Mouse (Mus musculus) kidney, adult 10 weeks (tissue): ENCODE measurements around the gene Gm5615. TPM values are rescaled to one million over a fixed set of nuclear protein-coding genes. Genes with fewer than 3 reads are reported as not detected.

ENCODE experiments used
- polyA plus RNA-seq: library from polyadenylated mRNA; stranded (reverse); fragments of 350-450 nt; fragmentation: Illumina TruSeq; extraction: RNeasy Lipid Tissue Mini Kit (QIAGEN cat#74804); gene quantifications from one replicate; pipeline ENCODE4 v1.2.3, GENCODE M21; 2014; ENCODE audit warnings: low read depth, low replicate concordance

Gm5615 gene
- polyA plus RNA-seq, result not detected

DNA sequence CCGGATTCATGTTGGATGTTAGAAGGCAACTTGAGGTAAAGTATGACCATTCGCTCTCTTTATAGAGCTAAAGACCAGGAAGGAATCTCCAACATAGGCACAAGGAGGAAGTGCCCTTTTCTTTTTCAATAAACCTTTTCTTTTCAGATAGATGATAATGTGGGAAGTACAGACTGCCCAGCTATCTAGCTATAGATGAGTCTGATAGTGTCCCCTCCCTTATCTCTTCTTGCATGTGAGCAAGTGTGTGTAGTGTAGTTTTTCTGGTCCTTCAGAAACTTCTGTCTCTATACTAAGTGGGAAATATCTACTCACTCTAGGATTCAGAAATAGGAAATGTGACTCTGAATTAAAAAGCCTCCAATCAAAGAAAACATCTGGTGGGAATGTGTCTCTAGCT is at the start of gene Gm5615:
Gene Gm5615, minus strand, starts transcription at position 101 of the 400 bp plus-strand sequence.

DNA sequence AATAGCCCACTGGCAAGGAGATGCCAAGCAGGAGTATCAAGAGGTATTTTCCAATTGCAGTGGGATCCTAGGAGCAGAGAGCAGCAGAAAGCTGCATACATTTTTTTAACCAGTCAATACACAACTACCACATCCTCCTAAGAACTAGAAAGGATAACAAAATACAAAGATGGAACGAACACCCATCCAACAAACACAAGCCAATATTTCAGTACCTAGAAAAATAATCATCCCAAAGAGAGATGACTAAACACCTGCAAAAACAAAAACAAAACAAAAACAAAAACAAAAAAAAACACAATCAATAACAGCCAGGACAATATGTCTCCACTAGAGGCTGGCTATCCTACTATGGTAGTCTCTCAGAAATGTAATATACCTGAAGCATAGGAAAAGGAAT is 40.8 kb upstream of the Gm5615 start, which contains the start of gene Gm17689:
Gene Gm17689, minus strand, starts transcription at position 101 of the 400 bp plus-strand sequence.

Other genes starting within 250 kb of the Gm5615 start
- gene Gm7257, start 110.1 kb downstream of the Gm5615 start, polyA plus RNA-seq, result not detected
- not detected for gene Gm9513, start 66.3 kb downstream of the Gm5615 start, polyA plus RNA-seq
- not detected for gene Gm17689, start 40.7 kb upstream of the Gm5615 start, polyA plus RNA-seq
- gene A630095E13Rik, start 101.4 kb upstream of the Gm5615 start, polyA plus RNA-seq, result not detected
- not detected for gene Acrv1, start 151.3 kb upstream of the Gm5615 start, polyA plus RNA-seq
- 1.3 TPM for gene Chek1, start 185.1 kb upstream of the Gm5615 start, polyA plus RNA-seq
- 265 TPM for gene Stt3a, start 225.7 kb upstream of the Gm5615 start, polyA plus RNA-seq